Mouse (Mus musculus) Muller cell, postnatal 12 days (primary cell): ENCODE results near the gene Sar1a.
A peak's percentile ranks its signal among the peaks of the same experiment; 100 is the strongest.

Experiments
- DNase-seq: peaks from one replicate; pipeline ENCODE4 v3.0.0-alpha.2; 2015; ENCODE audit errors: inconsistent ontology term

The Sar1a gene

DNA sequence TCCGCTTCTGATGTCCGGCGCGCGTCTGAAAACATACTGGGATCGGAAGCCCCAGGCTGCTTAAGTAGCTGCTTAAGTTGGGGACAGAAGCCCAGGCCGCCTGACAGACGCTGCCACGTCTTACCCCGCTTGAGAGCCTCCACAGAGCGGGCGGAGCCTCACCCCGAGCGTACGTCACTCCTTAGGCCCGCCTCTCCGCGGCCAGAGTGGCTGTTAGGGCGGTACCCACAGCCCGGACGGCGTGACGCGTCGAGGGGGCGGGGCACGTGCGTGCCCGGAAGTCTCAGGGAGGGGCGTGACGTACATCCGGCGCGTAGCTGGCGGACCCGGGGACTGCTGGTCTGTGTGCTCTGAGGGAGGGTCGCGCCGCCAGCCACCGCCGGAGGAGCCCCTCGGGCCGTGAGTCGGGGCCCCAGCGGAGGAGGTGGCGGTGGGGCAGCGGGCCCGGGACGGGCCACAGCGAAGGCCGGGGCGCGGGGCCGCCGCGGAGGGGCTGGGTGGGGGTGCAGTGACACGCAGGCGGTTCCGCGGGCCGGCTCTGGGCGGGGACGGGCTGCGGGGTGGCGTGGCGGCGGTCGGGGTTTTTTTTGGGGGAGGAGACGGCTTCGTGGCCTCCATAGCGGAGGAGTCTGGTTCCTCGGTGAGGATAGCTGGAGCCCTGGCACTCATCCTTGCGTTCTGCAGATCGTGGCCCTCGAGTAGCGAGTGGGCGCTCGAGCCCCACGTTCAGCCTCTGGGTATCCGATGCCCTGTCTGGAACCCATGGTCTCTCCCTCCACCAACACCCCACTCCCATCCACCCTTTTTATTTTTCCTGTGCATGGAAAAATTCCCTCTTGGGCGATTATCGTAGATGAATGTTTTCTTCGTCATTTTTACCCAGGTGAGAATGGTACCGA lies at the start of gene Sar1a:
Sar1a (plus strand) TSS at position 285 of the 899 bp plus-strand sequence.
- peak; percentile 99 for DNase-seq

DNA sequence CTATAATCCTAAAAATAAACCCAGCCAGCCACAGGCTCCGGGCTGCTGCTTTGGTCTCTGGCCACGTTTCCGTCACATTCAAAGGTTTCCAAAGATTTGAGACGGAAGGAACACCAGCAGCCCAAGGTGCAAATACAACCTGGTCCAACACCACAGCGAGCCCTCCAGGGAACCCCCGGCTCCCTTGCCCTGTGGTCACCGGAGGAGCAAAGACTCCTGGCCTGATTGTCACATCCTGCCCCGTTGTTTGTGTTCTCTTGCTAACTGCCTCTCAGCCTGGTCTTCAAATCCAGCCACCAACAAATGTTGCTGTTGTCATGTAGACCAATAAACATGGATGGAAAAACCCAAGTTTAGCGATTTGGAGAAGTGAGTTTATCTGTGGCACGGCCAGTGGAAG lies 47.7 kb upstream of the Sar1a start:
- DNase-seq = no peak

DNA sequence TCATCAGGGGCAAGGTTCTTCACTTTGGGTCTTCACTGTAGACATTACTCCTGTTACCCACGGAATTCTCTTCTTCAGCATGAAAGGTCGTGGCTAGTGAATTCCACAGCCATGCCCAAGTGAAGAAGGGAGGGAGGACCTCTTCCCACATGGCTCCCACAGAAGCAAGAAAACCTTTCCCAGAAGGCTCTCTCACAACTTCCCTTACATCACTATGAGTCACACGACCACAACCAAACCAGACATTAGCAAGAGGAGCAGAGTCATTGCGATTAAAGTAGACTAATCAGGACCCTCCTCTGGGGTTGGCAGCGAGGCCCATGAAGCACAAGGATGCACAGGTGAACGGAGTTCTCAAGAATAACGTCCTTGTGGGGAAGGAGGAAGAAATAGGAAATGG lies 43.0 kb upstream of the Sar1a start:
- DNase-seq = peak; percentile 33

DNA sequence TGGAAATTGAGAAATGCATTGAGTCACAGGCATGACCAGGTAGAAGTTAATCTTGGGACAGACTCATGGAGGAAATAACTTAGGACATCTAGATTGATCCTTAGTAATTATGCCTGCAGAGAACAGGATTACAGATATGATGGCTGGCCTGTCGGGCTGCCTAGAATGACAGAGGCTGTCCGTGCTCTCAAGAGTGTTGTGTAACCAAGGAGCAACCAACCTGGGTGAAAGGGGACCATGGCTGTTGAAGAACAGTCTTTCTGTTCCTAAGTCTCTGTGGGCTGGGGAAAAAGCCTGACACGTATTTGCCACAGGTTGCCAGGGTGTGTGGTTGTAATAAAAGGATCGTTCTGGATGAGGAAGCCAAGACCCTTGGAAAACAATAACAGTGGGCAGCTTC lies 39.7 kb upstream of the Sar1a start:
- no peak for DNase-seq

DNA sequence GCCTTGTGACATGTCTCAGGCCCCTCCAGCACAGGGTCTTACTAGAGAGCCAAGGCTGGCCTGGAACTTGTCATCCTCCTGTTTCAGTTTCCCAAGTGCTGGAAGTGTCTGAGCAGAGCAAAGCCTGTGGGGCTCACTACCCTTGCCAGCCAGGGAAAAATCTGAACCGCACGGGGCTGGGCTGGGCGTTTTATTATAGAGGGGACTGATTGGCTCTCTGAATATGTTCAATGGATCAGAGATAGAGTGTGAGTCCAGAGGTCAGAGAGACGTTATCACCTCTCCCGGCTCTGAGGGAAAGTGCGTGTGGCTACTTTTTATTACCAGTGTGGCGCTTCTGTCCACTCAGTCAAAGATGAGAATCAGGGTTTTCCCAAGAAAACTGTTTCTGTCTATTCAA lies 33.5 kb upstream of the Sar1a start:
- DNase-seq = no peak

DNA sequence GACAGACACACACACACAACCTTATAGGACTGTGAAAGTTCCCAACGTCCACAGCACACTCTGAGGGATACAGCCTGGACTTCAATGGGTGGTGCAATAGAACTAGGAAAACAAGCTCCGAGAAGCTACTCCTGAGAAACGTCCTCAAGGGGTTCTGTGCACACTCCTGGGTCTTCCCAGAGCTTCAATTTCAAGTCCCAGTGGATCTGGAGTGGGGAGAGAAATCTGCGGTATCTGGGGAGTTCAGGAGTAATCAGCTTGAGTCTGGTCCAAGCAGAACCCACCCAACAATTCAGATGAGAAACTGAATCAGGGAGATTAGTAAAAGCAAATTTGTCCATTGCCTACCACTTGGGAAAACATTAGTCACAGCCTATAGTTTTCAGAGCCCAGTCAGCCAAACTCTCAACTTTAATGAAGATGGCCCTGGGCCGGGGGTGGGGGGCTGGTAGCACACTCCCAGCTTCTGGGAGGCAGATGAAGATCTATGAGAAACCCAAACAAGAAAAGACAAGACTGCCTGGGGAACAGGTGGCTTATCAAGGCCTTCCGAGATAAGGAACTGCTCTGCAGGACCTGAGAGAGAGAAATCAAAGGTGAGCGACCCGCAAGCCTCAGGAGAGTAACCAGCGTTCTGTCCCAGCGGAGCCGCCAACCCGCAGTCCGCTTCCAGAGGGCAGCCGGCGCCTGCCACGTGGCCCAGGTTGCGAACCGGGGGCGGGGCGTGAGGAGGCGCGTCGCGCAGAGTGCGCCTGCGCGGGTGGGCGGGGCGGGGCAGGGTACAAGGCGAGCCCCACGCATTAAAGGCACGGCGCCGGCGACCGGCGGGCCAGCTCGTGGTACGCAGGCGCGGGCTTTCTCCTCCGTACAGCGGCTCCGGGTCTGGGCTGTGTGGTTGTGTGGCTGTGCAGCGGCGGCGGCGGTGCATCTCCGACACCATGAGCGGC lies 32.0 kb upstream of the Sar1a start, which contains the start of gene Ppa1:
Ppa1 (plus strand) TSS at position 763 of the 947 bp plus-strand sequence.
- DNase-seq = peak; percentile 95

DNA sequence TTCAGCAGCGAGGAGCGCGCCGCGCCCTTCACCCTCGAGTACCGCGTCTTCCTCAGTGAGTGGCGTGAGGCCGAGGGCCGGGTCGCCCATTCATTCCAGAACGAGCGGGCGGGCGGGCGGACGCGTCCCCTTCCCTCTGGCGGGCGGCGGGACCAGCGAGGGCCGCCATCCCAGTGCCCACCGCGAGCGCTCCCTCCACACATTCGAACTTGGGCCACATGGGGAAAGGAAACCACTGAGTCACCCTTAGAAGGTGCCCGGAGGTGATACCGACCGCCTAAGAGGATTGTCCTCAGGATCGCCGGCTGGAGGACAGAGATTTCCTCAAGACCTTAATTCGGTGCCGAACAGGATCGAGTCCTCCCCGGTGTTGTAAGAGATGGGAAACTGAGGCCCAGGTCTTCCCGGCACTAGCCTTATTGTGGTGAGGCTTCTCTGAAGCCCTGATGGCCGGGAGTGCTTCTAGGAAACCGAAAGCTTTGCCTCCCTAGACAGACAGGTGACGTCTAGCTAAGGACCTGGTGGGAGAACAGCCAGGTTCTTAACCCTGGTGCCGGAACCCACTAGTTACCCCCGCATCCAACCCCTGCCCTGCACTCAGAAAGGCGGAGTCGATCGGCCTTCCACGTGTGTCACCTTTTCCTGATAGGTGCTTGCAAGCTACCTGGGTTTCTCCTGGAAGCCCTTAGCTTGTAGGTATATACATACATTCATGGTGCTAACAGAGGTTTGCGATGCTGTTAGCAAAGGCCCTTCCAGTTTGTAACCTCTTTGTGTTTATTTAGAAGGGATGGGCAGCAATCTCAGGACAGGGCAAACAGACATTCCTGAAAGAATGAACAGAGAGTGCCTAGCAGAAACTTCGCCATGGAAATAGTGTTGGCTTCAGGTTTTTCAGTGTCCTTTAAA lies 31.1 kb upstream of the Sar1a start:
- peak; percentile 32 for DNase-seq

DNA sequence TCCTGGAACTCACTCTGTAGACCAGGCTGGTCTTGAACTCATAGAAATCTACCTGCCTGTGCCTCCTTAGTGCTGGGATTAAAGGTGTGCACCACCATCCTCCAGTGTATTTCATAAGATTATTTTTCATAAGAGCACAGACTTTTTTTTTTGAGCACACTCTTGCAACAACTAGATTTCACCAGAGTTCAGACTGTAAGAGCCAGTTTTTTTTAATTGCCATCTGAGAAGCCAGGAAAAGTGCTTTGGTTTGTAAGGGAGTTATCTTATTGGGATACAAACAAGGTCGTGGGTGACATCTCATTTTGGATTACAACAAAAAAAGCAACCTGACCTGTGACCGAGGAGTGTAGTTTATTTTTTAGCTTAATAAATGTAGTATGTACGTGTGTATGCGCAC lies 26.0 kb upstream of the Sar1a start:
- no peak for DNase-seq

DNA sequence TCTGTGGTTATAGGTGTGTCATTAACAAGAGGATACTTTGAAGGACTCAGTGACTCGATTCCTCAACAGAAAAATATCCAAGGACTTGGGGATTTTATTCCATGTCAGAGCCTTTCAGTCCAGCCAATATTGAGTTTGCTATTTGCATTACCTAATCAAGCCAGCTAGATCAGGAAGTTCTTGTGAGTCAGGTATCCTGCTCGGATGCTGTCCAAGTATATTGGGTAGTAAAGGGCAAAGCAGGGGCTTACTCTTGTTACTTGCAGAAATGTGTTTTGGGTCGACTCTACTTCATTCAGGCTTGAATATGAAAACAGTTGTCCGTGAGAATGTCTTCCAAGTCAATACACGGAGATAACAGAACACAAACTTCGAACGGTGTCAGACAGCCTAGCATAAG lies 25.4 kb upstream of the Sar1a start:
- DNase-seq = no peak

DNA sequence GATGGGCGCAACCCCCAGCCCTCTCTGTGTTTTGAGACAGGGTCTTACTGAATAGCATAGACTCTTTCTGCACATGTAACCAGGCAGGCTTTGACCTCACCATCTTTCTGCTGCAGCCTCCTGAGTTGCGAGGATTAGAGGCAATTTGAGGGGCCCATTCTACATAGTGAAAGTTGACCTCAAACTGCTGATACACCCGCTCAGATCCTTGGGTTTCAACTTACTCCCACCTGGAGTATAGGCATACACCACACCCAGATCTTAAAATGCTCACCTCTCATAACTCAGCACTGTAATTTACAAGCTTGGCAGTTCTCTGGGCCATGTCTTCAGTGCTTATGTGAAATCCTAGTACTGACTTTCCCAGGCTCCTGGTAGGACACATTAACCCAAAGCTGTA lies 24.9 kb upstream of the Sar1a start:
- DNase-seq = no peak

DNA sequence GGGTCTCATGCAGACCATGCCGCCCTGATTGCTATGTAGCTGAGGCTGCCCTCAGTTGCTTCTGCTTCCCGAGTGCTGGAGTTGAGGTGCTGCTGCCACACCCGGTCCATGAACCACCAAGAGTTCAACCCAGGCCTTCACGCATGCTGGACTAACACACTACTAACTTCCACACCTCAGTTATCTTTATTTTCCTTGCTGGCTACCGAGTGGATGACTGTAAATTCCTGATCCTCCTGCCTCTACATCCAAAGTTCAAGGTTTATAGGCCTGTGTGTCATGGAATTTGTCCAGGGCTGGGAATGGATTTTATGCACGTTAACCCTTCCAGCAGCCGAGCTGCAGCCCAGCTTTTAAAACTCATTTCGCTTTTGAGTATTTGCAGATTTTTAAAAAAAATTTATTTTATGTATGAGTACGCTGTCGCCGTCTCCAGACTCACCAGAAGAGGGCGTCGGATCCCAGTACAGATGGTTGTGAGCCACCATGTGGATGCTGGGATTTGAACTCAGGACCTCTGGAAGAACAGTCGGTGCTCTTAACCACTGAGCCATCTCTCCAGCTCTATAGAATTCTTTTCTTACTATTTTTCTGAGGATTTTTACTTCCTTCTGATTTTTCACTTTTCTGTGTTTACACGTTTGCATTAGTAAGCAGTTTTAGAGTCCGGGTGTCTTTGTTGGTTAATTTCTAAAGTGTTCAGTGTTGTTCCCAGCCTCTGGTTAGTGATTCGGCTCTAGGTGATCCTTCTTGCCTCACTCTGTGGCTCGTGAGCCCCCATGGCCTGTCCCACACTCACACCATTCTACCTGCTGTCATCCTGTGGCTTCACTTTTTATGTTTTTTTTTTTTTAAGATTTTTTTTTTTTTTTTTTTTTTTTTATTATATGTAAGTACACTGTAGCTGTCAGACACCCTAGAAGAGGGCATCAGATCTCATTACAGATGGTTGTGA lies 22.9 kb upstream of the Sar1a start:
- no peak for DNase-seq

DNA sequence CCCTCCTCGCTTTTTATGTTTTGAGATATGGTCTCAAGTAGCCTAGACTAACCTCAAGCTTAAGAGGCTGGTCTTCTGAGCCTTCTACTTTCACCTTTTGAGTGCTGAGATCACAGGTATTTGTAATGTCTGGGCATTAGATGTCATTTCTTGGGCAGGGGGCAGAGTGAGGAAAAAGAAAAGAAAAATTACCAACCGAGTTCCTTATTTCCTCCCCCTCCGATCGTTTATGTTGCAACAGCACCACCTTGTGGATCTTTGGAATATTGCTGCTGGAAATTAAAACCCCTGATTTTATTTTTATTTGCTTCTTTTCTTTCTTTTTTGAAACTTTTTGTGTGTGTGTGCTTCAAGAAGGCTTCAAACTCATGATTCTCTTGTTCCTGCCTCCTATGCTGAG lies 22.1 kb upstream of the Sar1a start:
- peak; percentile 35 for DNase-seq

DNA sequence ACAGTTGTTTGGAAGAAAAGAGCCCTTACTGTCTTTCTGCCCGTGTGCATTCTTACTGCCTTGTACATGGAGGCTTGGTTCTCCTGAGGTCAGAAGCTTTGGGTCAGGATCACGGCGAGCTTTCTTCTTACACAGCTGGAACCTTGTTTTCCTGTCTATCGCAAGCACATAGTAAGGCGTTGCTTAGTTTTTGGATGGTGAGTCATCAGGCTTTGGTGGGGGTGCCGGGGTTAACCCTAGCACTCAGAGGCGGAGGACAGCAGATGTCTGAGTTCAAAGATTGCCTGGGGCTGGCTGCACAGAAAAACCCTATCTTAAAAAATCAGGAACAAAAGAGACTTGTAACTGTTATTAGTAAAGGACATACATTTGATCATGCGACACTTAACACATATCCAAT lies 18.2 kb upstream of the Sar1a start:
- DNase-seq = no peak

DNA sequence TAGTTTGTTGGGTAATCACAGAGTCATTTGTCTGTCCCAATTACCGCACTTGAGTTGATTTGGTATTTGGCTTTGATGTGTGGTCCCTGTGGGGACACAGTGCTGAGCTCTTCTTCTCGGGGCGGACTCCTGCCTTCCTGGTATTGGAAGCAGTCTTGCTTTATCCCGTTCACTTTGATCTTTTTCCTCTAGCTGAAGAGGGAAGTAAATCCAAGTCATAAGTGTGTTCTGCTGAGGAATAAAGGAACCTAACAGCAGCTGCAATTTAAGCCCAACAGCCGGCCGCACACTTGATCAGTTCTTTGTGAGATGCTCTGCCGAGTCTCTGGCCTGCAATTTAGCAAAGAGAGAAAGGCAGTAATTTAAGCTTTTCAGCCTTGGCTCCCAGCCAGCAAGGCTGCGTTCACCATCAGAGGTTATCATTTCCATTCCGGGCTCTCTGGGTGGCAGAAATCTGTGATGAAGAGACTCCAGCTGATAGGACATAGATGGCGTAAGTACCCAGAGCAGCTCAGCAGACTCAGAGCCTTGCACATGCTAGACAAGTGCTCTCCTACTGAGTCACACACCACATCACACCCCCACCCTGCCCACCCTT lies 17.6 kb upstream of the Sar1a start:
- DNase-seq = no peak

DNA sequence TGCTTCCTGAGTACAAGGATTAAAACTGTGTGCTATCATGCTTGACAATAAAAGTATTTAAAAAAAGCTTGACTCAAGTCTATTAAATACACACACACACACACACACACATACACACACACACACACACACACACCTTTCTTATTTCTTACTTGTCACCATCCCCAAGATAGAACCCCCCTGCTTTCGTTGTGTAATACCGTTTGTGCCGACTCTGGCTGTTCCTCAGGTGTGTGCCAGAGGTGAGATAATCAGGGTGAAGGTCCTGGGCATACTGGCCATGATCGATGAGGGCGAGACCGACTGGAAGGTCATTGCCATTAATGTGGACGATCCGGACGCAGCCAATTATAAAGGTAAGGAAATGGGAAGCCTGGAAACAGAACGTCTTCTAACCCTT lies 15.0 kb upstream of the Sar1a start:
- no peak for DNase-seq

DNA sequence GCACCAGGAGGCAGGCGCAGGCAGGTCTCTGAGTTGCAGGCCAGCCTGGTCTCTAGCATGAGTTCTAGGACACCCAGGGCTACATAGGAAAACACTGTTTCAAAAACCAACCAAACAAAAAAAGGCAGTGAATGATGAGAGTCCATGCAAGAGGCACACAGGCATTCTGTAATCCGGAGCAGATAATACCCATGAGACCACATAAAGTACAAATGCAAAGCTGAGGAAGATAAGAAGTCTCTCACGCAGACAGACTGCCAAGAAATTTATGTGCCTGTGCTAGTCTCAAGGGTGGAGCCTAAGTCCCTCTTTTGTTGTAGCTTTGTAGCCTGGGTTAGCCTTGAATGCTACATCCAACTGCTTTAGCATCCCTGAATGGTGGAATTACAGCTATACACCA lies 14.4 kb upstream of the Sar1a start:
- no peak for DNase-seq

DNA sequence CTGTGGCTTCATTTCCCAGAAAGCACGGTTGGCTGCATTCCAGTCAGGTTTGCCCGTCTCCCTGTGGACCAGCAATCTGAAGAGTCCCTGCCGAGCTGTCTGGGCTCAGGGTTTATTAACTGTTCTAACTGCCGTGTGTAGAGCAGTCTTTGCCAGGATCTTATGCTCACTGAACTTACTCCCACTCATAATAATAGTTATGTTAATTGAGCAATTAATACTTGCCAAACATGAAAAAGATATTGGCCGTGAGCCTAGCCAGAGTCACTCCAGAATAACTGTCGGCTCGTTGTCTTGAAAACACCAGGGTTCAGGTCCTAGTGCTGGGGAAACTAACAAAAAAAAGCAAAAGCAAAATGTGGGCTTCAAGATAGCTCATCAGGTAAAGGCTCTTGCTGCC lies 10.8 kb upstream of the Sar1a start:
- DNase-seq = peak; percentile 87

DNA sequence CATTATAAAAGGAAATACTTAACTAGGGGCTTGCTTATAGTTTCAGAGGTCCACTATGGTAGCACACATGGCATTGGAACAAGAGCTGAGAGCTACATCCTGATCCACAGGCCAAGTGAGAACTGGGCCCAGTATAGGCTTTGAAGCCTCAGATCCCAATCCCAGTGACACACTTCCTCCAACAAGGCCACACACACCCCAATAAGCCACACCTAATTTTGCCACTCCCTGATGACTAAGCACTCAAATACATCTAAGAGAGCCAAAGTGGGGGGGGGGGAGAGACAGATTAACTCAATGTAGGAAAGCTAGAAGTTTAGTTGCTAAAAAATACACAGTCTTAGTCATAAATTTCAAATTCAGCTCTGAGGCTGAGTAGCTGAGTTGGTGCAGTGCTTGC lies 10.2 kb upstream of the Sar1a start:
- DNase-seq = peak; percentile 30

DNA sequence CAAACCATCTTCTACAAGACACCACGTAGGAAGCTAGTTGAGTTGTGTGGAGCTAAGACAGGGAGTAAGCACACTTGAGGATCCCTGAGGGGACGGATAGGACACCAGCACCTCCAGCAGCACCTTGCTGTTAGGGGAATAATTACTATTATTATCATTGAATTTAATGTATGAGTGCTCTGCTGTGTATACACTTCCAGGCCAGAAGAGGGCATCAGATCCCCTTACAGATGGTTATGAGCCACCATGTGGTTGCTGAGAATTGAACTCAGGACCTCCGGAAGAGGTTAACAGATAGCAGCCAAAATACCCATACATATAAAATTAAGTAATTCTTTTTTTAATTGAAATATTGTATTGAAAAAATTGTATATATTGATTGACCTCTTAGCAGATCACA lies 9.3 kb upstream of the Sar1a start:
- no peak for DNase-seq

DNA sequence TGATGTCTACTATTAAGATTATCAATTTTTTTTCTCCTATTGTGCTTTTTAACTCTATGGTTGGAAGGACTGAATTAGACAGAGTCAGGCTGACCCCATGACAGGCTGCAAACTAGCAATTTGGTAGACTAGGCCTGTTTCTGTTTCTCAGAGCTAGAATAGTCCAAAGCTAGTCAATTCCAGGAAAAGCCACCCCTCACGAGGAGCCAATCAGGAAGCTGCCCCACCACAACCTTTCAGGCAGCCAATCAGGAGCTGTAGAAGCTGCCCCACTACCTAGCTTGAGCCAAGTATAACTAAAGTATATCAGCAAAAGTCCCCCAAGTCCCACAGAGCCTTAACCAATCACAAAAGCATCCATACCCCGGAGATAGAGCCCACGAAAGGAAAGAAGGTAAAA lies 4.2 kb upstream of the Sar1a start:
- DNase-seq = no peak
